Mouse (Mus musculus): ENCODE results near the gene Slc22a14. TPM values are rescaled to one million over a fixed set of nuclear protein-coding genes. Genes with fewer than 3 reads are reported as not detected.
A peak's percentile ranks its signal among the peaks of the same experiment; 100 is the strongest.

Gene Slc22a14
- polyA plus RNA-seq, 1 experiment from 2014 or later, result 0.26 TPM

GRCm38 (mm10) chr9:119263067-119263466, 102.3 kb downstream of the Slc22a14 start:
- H3K27me3 ChIP-seq, result no peaks in the 10 kb centered on the region
- ChIA-PET POLR2A (interaction anchor here (0.7 kb wide), 1 partner anchor 103 kb away, joined by 3 read pairs; no protein-coding TSS in a partner anchor), CTCF (interaction anchor here (2.0 kb wide), 1 partner anchor 11 kb away, joined by 6 read pairs; no protein-coding TSS in a partner anchor)
- ATAC-seq (no peak), DNase-seq (ENCODE audit: low read depth, low spot score) (no peak)
- in situ Hi-C loops (cut with MboI; ENCODE audit: low pct_unique_long_range_greater_than_20kb), result no loop called here
- TF ChIP-seq CTCF (IDR thresholded peaks at IDR 0.05), result no peak

GRCm38 (mm10) chr9:119260825-119261224, 104.5 kb downstream of the Slc22a14 start:
- ChIA-PET CTCF (interaction anchor here (1.2 to 2.2 kb wide), 2 partner anchors 11 to 13 kb away, joined by 3 to 5 read pairs; no protein-coding TSS in a partner anchor), POLR2A (no interaction called here)
- H3K27me3 ChIP-seq, result no peaks in the 10 kb centered on the region
- no peak for TF ChIP-seq CTCF (IDR thresholded peaks at IDR 0.05)
- no peak for ATAC-seq
- in situ Hi-C loops (cut with MboI; ENCODE audit: low pct_unique_long_range_greater_than_20kb), result no loop called here
- no peak for DNase-seq (ENCODE audit: low read depth, low spot score)

- no peak for TF ChIP-seq CTCF (IDR thresholded peaks at IDR 0.05)
- no peaks in the 10 kb centered on the region for H3K27me3 ChIP-seq
- ChIA-PET POLR2A (no interaction called here), CTCF (interaction anchor here (2.2 kb wide), 1 partner anchor 9 kb away, joined by 5 read pairs; no protein-coding TSS in a partner anchor)
- ATAC-seq (no peak), DNase-seq (ENCODE audit: low read depth, low spot score) (no peak)
- in situ Hi-C loops (cut with MboI; ENCODE audit: low pct_unique_long_range_greater_than_20kb), result no loop called here
Measured at GRCm38 (mm10) chr9:119258785-119259184, 106.6 kb downstream of the Slc22a14 start.

GRCm38 (mm10) chr9:119258128-119258527, 107.2 kb downstream of the Slc22a14 start:
- in situ Hi-C loops (cut with MboI; ENCODE audit: low pct_unique_long_range_greater_than_20kb), result no loop called here
- TF ChIP-seq CTCF (IDR thresholded peaks at IDR 0.05), result no peak
- ATAC-seq, result no peak
- CTCF ChIA-PET, result interaction anchor here (1.2 kb wide), 1 partner anchor 18 kb away, joined by 4 read pairs; no protein-coding TSS in a partner anchor
- POLR2A ChIA-PET, result no interaction called here
- no peak for DNase-seq (ENCODE audit: low read depth, low spot score)
- no peaks in the 10 kb centered on the region for H3K27me3 ChIP-seq

- no peak for ATAC-seq
- in situ Hi-C loops (cut with MboI; ENCODE audit: low pct_unique_long_range_greater_than_20kb), result no loop called here
- no peak for TF ChIP-seq CTCF (IDR thresholded peaks at IDR 0.05)
- no peaks in the 10 kb centered on the region for H3K27me3 ChIP-seq
- DNase-seq (ENCODE audit: low read depth, low spot score), result no peak
- ChIA-PET CTCF (interaction anchor here (1.3 kb wide), 1 partner anchor 15 kb away, joined by 4 read pairs; no protein-coding TSS in a partner anchor), POLR2A (interaction anchor here (0.7 kb wide), 1 partner anchor 97 kb away, joined by 4 read pairs; no protein-coding TSS in a partner anchor)
Measured at GRCm38 (mm10) chr9:119256161-119256560, 109.2 kb downstream of the Slc22a14 start.

GRCm38 (mm10) chr9:119255096-119255495, 110.3 kb downstream of the Slc22a14 start:
- no peak for TF ChIP-seq CTCF (IDR thresholded peaks at IDR 0.05)
- CTCF ChIA-PET, result interaction anchor here (1.3 kb wide), 2 partner anchors 11 to 16 kb away, joined by 4 read pairs; no protein-coding TSS in a partner anchor
- ATAC-seq, result no peak
- in situ Hi-C loops (cut with MboI; ENCODE audit: low pct_unique_long_range_greater_than_20kb), result no loop called here
- no peak for DNase-seq (ENCODE audit: low read depth, low spot score)
- no peaks in the 10 kb centered on the region for H3K27me3 ChIP-seq
- POLR2A ChIA-PET, result interaction anchor here (0.6 kb wide), 1 partner anchor 589 kb away, joined by 3 read pairs; no protein-coding TSS in a partner anchor

GRCm38 (mm10) chr9:119254187-119254586, 111.2 kb downstream of the Slc22a14 start:
- no peaks in the 10 kb centered on the region for H3K27me3 ChIP-seq
- ATAC-seq, result no peak
- DNase-seq (ENCODE audit: low read depth, low spot score), result no peak
- peak; percentile 17 for TF ChIP-seq CTCF (IDR thresholded peaks at IDR 0.05)
- in situ Hi-C loops (cut with MboI; ENCODE audit: low pct_unique_long_range_greater_than_20kb), result no loop called here
- CTCF ChIA-PET, result interaction anchor here (0.9 to 1.3 kb wide), 2 partner anchors 10 to 62 kb away, joined by 3 to 4 read pairs; no protein-coding TSS in a partner anchor
- POLR2A ChIA-PET, result interaction anchor here (0.6 kb wide), 1 partner anchor 588 kb away, joined by 3 read pairs; no protein-coding TSS in a partner anchor

- no peak for DNase-seq (ENCODE audit: low read depth, low spot score)
- no peak for TF ChIP-seq CTCF (IDR thresholded peaks at IDR 0.05)
- ATAC-seq, result no peak
- ChIA-PET CTCF (no interaction called here), POLR2A (interaction anchor here (0.6 to 0.7 kb wide), 2 partner anchors 18 to 338 kb away, joined by 3 read pairs; no protein-coding TSS in a partner anchor)
- in situ Hi-C loops (cut with MboI; ENCODE audit: low pct_unique_long_range_greater_than_20kb), result no loop called here
- no peaks in the 10 kb centered on the region for H3K27me3 ChIP-seq
Measured at GRCm38 (mm10) chr9:119247996-119248395, 117.4 kb downstream of the Slc22a14 start.

GRCm38 (mm10) chr9:119246826-119247225, 118.5 kb downstream of the Slc22a14 start:
- DNase-seq (ENCODE audit: low read depth, low spot score), result no peak
- no peak for TF ChIP-seq CTCF (IDR thresholded peaks at IDR 0.05)
- in situ Hi-C loops (cut with MboI; ENCODE audit: low pct_unique_long_range_greater_than_20kb), result no loop called here

GRCm38 (mm10) chr9:119243981-119244380, 121.4 kb downstream of the Slc22a14 start:
- TF ChIP-seq CTCF (IDR thresholded peaks at IDR 0.05), result no peak
- H3K27me3 ChIP-seq, result no peaks in the 10 kb centered on the region
- in situ Hi-C loops (cut with MboI; ENCODE audit: low pct_unique_long_range_greater_than_20kb), result no loop called here
- no peak for ATAC-seq
- ChIA-PET CTCF (interaction anchor here (1.0 kb wide), 1 partner anchor 10 kb away, joined by 4 read pairs; no protein-coding TSS in a partner anchor), POLR2A (no interaction called here)
- no peak for DNase-seq (ENCODE audit: low read depth, low spot score)

More at GRCm38 (mm10) chr9:119246826-119247225, 118.5 kb downstream of the Slc22a14 start:
- ATAC-seq, result no peak
- POLR2A ChIA-PET, result interaction anchor here (0.5 kb wide), 1 partner anchor 86 kb away, joined by 3 read pairs; no protein-coding TSS in a partner anchor
- no peaks in the 10 kb centered on the region for H3K27me3 ChIP-seq
- CTCF ChIA-PET, result no interaction called here

GRCm38 (mm10) chr9:119241169-119241865, 124.0 kb downstream of the Slc22a14 start:
- no peak for TF ChIP-seq CTCF (IDR thresholded peaks at IDR 0.05)
- POLR2A ChIA-PET, result no interaction called here
- ATAC-seq, result no peak

More at GRCm38 (mm10) chr9:119241169-119241865, 124.0 kb downstream of the Slc22a14 start:
- DNase-seq (ENCODE audit: low read depth, low spot score), result no peak
- CTCF ChIA-PET, result no interaction called here
- in situ Hi-C loops (cut with MboI; ENCODE audit: low pct_unique_long_range_greater_than_20kb), result no loop called here
- H3K27me3 ChIP-seq, result no peaks in the 10 kb centered on the region
